Mouse (Mus musculus) heart, postnatal 25 days (tissue): Measurements from ENCODE around the gene Prr32. TPM values are rescaled to one million over a fixed set of nuclear protein-coding genes. Genes with fewer than 3 reads are reported as not detected.

Source experiments
- DNase-seq: peaks from one replicate; pipeline ENCODE4 v3.0.0; 2022; ENCODE audit warnings: low spot score
- intact Hi-C: fragments of 180-260 bp; cut with DNase I; formaldehyde crosslinking; loops from one replicate; pipeline ENCODE4 v1.15.1; 2025
- total RNA-seq, 2 experiments: library from RNA; stranded (reverse); gene quantifications; 2 replicates each; pipeline ENCODE4 v1.2.3; 2021

The Prr32 gene
- not detected for total RNA-seq

- intact Hi-C loops: no loop called here
- DNase-seq: no peak
Measured at GRCm38 (mm10) chrX:45090604-45091003, at the start of gene Prr32. Gene Prr32, plus strand, starts transcription at chrX:45090904.
